ENCODE assay signal across 8 mouse cellular contexts in genomic region chr6:30048501-30049353, GRCm38 (mm10). TPM values are rescaled to one million over a fixed set of nuclear protein-coding genes. Genes with fewer than 3 reads are reported as not detected.
A peak's percentile ranks its signal among the peaks of the same experiment; 100 is the strongest.
DNase-seq lines count a peak whose midpoint lies in the region; ATAC-seq lines count a peak whose summit lies in the region.

No protein-coding gene starts in this region.

- 0 out of 4 replicates have a peak, but pooled peaks have one; percentile 12 to 15 for ATAC-seq in hematopoietic stem cell, adult 5-6 weeks (replicated peaks in 1 of 2; ENCODE audit: insufficient read depth in 1 of 2, low FRiP score in 2 of 2, low TSS enrichment in 1 of 2, low read depth in 1 of 2, poor library complexity in 2 of 2, severe bottlenecking in 2 of 2)

- DNase-seq in Muller cell, postnatal 12 days (ENCODE audit: inconsistent ontology term): peak; percentile 29
- DNase-seq in cerebellum, adult 8-10 months: peak; percentile 60
- DNase-seq in forelimb bud, embryonic 11.5 days (ENCODE audit: low read depth, low spot score): peak; percentile 12
- DNase-seq in layer of hippocampus, adult 9-11 months: peak; percentile 55
- DNase-seq in lung, postnatal 14 days: peak; percentile 49
- peak; percentile 54 for DNase-seq in retina, embryonic 14.5 days (ENCODE audit: low spot score)
- peak; percentile 72 for DNase-seq in thymus, postnatal 25 days

RNA-seq across cellular contexts. Expression of gene Nrf1, which starts 0.9 kb away (rescaled TPM):
- total RNA-seq in hematopoietic stem cell, adult 5-6 weeks (2017): 76.5 and 82.8 TPM in 2 replicates

Comparison
In these comparisons a context has a peak if more than half of its experiments do, and no peak if none do; other contexts are left out.
1. Peak in every context shown above with its lines: DNase-seq and ATAC-seq.
2. DNase-seq: peak in every context shown above with its lines; median percentile 72 in thymus, postnatal 25 days; 60 in cerebellum, adult 8-10 months; 55 in layer of hippocampus, adult 9-11 months; 54 in retina, embryonic 14.5 days; 49 in lung, postnatal 14 days; 29 in Muller cell, postnatal 12 days; 12 in forelimb bud, embryonic 11.5 days.